Mouse (Mus musculus): ENCODE measurements around the gene 4930564D02Rik. TPM values are rescaled to one million over a fixed set of nuclear protein-coding genes. Genes with fewer than 3 reads are reported as not detected.

Gene 4930564D02Rik
- polyA plus RNA-seq, 1 experiment = not detected

DNA sequence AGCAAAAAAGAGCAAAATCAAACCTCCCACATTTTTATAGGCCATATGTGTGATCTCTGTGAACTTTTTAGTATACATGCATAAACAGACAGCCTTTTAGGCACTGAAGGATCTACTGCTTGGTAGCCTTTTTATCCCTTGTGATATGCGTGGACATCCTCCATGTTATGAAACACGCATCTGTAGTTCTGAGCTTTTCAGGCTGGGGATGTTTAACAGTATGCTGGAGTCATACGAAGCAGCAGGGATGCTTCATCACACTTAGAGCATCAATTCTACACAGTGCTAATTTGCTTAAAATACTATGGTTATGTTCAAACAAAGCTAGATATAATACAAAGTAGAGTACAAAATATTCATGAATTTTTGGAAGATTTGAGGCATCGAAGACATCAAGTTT, 39.2 kb downstream of the 4930564D02Rik start:
- Histone ChIP-seq H3K4me1 (ENCODE audit: control insufficient read depth, insufficient read depth, low read length) (no peaks in the 10 kb centered on the region), H3K36me3 (ENCODE audit: control insufficient read depth, insufficient read depth, low read length) (no peaks in the 10 kb centered on the region), H3K27ac (ENCODE audit: insufficient read depth, low read depth, low read length) (no peak overlapping the region), H3K4me3 (ENCODE audit: insufficient read depth, low read depth, low read length) (no peak overlapping the region), H3K27me3 (replicated peaks; ENCODE audit: control insufficient read depth, insufficient read depth, low read length) (no peaks in the 10 kb centered on the region)
- TF ChIP-seq CTCF (conservative IDR thresholded peaks at IDR 0.05; ENCODE audit: insufficient read depth, insufficient read length, low read depth, low read length) (no peak), POLR2A (IDR thresholded peaks at IDR 0.05; ENCODE audit: low read depth, low read length) (no peak)
- 87% methylated on average over 4 of the region's 4 CpGs for WGBS
- DNase-seq = no peak

DNA sequence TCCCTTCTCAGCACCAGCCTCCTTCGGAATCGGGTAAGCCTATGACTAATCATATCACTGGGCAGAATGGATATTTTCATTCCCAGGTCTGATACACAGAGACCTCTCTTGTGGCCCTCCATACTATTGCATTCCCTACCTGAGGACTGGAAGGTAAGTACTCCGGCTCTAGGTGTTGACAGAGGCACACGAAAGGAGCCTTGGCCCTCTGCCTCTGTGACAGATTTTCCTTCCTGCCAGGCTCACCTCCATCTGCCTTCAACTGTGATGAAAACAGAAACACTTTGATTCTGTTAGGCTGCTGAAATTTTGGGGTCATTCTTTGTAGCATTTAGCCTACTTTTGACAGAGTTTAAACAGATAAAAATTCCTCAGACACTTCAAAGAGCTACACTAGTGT, 47.2 kb downstream of the 4930564D02Rik start:
- Histone ChIP-seq H3K27me3 (replicated peaks; ENCODE audit: control insufficient read depth, insufficient read depth, low read length) (no peaks in the 10 kb centered on the region), H3K27ac (ENCODE audit: insufficient read depth, low read depth, low read length) (no peak overlapping the region), H3K4me3 (ENCODE audit: insufficient read depth, low read depth, low read length) (no peak overlapping the region), H3K4me1 (ENCODE audit: control insufficient read depth, insufficient read depth, low read length) (no peaks in the 10 kb centered on the region), H3K36me3 (ENCODE audit: control insufficient read depth, insufficient read depth, low read length) (no peaks in the 10 kb centered on the region)
- TF ChIP-seq POLR2A (IDR thresholded peaks at IDR 0.05; ENCODE audit: low read depth, low read length) = no peak
- no peak for TF ChIP-seq CTCF (conservative IDR thresholded peaks at IDR 0.05; ENCODE audit: insufficient read depth, insufficient read length, low read depth, low read length)
- WGBS = 93% methylated on average over 4 of the region's 4 CpGs
- DNase-seq = no peak

GRCm38 (mm10) chr3:105114269-105114668, 47.6 kb downstream of the 4930564D02Rik start:
- Histone ChIP-seq H3K4me3 (ENCODE audit: insufficient read depth, low read depth, low read length) (no peak overlapping the region), H3K27me3 (replicated peaks; ENCODE audit: control insufficient read depth, insufficient read depth, low read length) (no peaks in the 10 kb centered on the region), H3K36me3 (ENCODE audit: control insufficient read depth, insufficient read depth, low read length) (no peaks in the 10 kb centered on the region), H3K4me1 (ENCODE audit: control insufficient read depth, insufficient read depth, low read length) (no peaks in the 10 kb centered on the region), H3K27ac (ENCODE audit: insufficient read depth, low read depth, low read length) (no peak overlapping the region)
- WGBS = 27% methylated on average over 2 of the region's 2 CpGs
- TF ChIP-seq CTCF (conservative IDR thresholded peaks at IDR 0.05; ENCODE audit: insufficient read depth, insufficient read length, low read depth, low read length) (peak; percentile 68), POLR2A (IDR thresholded peaks at IDR 0.05; ENCODE audit: low read depth, low read length) (no peak)
- DNase-seq = peak; percentile 74

DNA sequence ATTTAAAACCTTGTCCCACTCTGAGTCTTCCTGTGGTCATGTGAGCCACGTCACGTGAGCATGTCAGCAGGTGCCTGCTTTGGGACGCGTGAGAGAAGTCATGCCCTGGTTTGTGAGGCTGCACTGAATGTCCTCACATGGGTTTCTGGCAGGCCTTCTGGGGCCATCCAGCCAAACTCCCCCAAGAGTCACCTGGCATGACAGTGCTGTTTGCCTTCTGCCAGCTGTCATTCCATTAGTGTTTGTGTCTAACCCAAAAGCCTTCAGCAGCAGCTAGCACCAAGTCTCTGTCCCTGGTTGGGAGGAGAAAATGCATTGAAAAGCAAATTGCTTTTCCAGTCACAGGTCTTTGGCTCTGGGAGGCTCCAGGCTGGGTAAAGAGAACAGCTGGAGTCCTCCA, 50.0 kb downstream of the 4930564D02Rik start:
- H3K36me3 ChIP-seq (ENCODE audit: control insufficient read depth, insufficient read depth, low read length) = no peaks in the 10 kb centered on the region
- H3K27ac ChIP-seq (ENCODE audit: insufficient read depth, low read depth, low read length) = no peak overlapping the region
- WGBS = 85% methylated on average over 4 of the region's 4 CpGs

DNA sequence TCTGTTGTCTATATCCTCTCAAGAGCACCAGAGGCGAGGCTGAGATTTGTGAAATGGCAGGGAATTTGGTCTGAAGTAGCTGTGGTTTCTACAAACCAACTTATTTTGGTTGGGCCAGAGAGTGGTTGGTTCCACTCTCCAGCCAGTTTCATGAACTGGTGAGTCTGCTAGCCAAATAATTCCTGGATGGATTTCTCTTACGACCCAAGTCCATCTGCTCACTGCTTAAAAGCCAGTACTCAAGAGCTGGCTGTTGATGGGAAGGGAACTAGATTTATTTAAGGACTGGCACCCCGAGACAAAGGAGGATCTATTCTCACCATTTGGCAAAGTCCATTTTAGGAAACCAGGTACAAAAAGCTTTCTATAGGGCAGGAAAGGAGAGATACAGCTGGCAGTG, 57.1 kb downstream of the 4930564D02Rik start:
- no peak for DNase-seq
- no peaks in the 10 kb centered on the region for H3K27me3 ChIP-seq (replicated peaks; ENCODE audit: control insufficient read depth, insufficient read depth, low read length)
- no peak overlapping the region for H3K27ac ChIP-seq (ENCODE audit: insufficient read depth, low read depth, low read length)
- TF ChIP-seq POLR2A (IDR thresholded peaks at IDR 0.05; ENCODE audit: low read depth, low read length) (no peak), CTCF (conservative IDR thresholded peaks at IDR 0.05; ENCODE audit: insufficient read depth, insufficient read length, low read depth, low read length) (no peak)
- H3K36me3 ChIP-seq (ENCODE audit: control insufficient read depth, insufficient read depth, low read length) = no peaks in the 10 kb centered on the region
- H3K4me3 ChIP-seq (ENCODE audit: insufficient read depth, low read depth, low read length) = no peak overlapping the region
- H3K4me1 ChIP-seq (ENCODE audit: control insufficient read depth, insufficient read depth, low read length) = no peaks in the 10 kb centered on the region
- WGBS = 88% methylated on average over 3 of the region's 3 CpGs

More for the DNA sequence above, 50.0 kb downstream of the 4930564D02Rik start:
- DNase-seq = no peak
- H3K27me3 ChIP-seq (replicated peaks; ENCODE audit: control insufficient read depth, insufficient read depth, low read length) = no peaks in the 10 kb centered on the region
- TF ChIP-seq POLR2A (IDR thresholded peaks at IDR 0.05; ENCODE audit: low read depth, low read length) = no peak
- H3K4me3 ChIP-seq (ENCODE audit: insufficient read depth, low read depth, low read length) = no peak overlapping the region
- H3K4me1 ChIP-seq (ENCODE audit: control insufficient read depth, insufficient read depth, low read length) = no peaks in the 10 kb centered on the region

- no peak overlapping the region for H3K4me3 ChIP-seq (ENCODE audit: insufficient read depth, low read depth, low read length)
- no peak for DNase-seq
- no peaks in the 10 kb centered on the region for H3K27me3 ChIP-seq (replicated peaks; ENCODE audit: control insufficient read depth, insufficient read depth, low read length)
- H3K36me3 ChIP-seq (ENCODE audit: control insufficient read depth, insufficient read depth, low read length) = no peaks in the 10 kb centered on the region
- H3K4me1 ChIP-seq (ENCODE audit: control insufficient read depth, insufficient read depth, low read length) = no peaks in the 10 kb centered on the region
- WGBS = 63% methylated on average over 7 of the region's 7 CpGs
- TF ChIP-seq CTCF (conservative IDR thresholded peaks at IDR 0.05; ENCODE audit: insufficient read depth, insufficient read length, low read depth, low read length) = no peak
- TF ChIP-seq POLR2A (IDR thresholded peaks at IDR 0.05; ENCODE audit: low read depth, low read length) = no peak
- no peak overlapping the region for H3K27ac ChIP-seq (ENCODE audit: insufficient read depth, low read depth, low read length)
These were observed 61.2 kb downstream of the 4930564D02Rik start for GRCm38 (mm10) chr3:105127881-105128280.

Other genes with a start within 250 kb of the 4930564D02Rik start
- 14.1 and 14.2 TPM in 2 replicates for gene Mov10, start 248.3 kb upstream of the 4930564D02Rik start, polyA plus RNA-seq (2012; rRNA removed)
- 6.3 and 7.4 TPM in 2 replicates for gene St7l, start 202.8 kb upstream of the 4930564D02Rik start, polyA plus RNA-seq (2012; rRNA removed)
- gene Capza1, start 202.3 kb upstream of the 4930564D02Rik start, polyA plus RNA-seq (2012; rRNA removed) = 16.0 and 22.1 TPM in 2 replicates
- gene Wnt2b, start 104.9 kb upstream of the 4930564D02Rik start, polyA plus RNA-seq (2012; rRNA removed) = 0.97 and 1.2 TPM in 2 replicates
- 3.6 and 4.2 TPM in 2 replicates for gene Cttnbp2nl, start 13.7 kb upstream of the 4930564D02Rik start, polyA plus RNA-seq (2012; rRNA removed)

All from kidney, adult 2 months (tissue).